Mouse (Mus musculus): ENCODE data around the gene 3110040N11Rik. TPM values are rescaled to one million over a fixed set of nuclear protein-coding genes. Genes with fewer than 3 reads are reported as not detected.

3110040N11Rik gene
- polyA plus RNA-seq, 1 experiment = 34.3 TPM

DNA sequence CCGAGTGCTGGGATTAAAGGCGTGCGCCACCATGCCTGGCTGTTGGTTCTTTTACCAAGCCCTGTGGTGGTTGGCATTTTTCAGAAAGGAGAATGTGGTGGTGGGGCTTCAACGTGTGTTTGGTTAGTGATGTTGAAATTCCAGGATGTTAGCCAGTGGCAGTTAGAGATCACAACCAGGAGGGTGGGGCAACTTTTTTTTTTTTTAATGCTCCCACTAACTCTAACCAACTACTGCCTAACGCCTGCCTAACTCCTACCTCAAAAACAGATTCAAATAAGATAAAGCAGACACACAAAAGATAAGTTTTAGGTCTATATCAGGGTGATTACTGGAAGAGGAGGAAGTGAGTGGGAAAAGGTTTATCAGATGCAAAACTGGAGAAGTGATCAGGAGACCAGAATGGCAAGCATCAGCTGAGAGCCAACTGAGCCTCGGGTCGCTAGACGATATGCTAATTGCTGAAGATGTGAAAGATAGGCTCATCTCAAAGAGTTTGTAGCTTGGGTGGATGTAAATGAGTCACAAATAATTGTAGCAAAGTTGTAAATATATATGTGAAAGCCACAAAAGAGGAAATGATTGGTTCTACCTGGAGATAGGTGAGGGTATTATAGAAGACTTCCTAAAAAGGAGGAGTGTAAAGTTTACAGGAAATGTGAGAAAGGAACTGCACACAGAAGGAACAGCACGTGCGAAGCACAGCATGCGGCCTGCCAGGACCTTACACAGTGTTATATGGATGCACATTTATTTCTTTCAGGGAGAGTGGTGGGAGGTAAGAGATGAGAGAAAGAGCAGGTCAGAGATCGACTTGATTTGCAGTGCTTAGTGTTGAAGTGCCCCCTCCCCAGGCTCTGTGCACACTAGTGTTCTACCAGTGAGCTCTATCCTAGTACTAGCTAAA, 56.8 kb downstream of the 3110040N11Rik start:
- H3K27me3 ChIP-seq (ENCODE audit: control insufficient read depth, insufficient read depth, insufficient read length) = peaks cover 4% of the 10 kb centered on the region
- no peaks in the 10 kb centered on the region for H3K79me2 ChIP-seq (ENCODE audit: control insufficient read depth, insufficient read depth)
- no peak overlapping the region for H3K4me3 ChIP-seq (ENCODE audit: insufficient read depth, poor library complexity, severe bottlenecking)
- no peaks in the 10 kb centered on the region for H3K36me3 ChIP-seq (ENCODE audit: control insufficient read depth, insufficient read depth)
- H3K79me3 ChIP-seq (ENCODE audit: low read depth) = no peaks in the 10 kb centered on the region
- H3ac ChIP-seq (ENCODE audit: control insufficient read depth, insufficient read length, low read depth) = no peak overlapping the region
- TF ChIP-seq MYOG (IDR thresholded peaks at IDR 0.05; ENCODE audit: control insufficient read depth, extremely low read depth, insufficient read length) = no peak
- TF ChIP-seq CEBPB (IDR thresholded peaks at IDR 0.05; ENCODE audit: low read depth) = no peak

Other genes with a start within 250 kb of the 3110040N11Rik start
- not detected for gene Fsd2, start 222.5 kb downstream of the 3110040N11Rik start, polyA plus RNA-seq (2012; fragmentation: generic; extraction: Trizol)
- 3.2 TPM for gene Whamm, start 218.2 kb downstream of the 3110040N11Rik start, polyA plus RNA-seq (2012; fragmentation: generic; extraction: Trizol)
- gene Homer2, start 82.0 kb downstream of the 3110040N11Rik start, polyA plus RNA-seq (2012; fragmentation: generic; extraction: Trizol) = 0.05 TPM
- 14.8 TPM for gene Ramac, start 26.6 kb downstream of the 3110040N11Rik start, polyA plus RNA-seq (2012; fragmentation: generic; extraction: Trizol)
- 35.6 TPM for gene Btbd1, start 40.0 kb upstream of the 3110040N11Rik start, polyA plus RNA-seq (2012; fragmentation: generic; extraction: Trizol)
- gene Gm10160, start 66.3 kb upstream of the 3110040N11Rik start, polyA plus RNA-seq (2012; fragmentation: generic; extraction: Trizol) = not detected
- gene Tm6sf1, start 69.5 kb upstream of the 3110040N11Rik start, polyA plus RNA-seq (2012; fragmentation: generic; extraction: Trizol) = 0.05 TPM
- not detected for gene Hdgfl3, start 145.0 kb upstream of the 3110040N11Rik start, polyA plus RNA-seq (2012; fragmentation: generic; extraction: Trizol)
- 0.06 TPM for gene Bnc1, start 202.8 kb upstream of the 3110040N11Rik start, polyA plus RNA-seq (2012; fragmentation: generic; extraction: Trizol)